Mouse (Mus musculus) CH12F3 (cell line): ENCODE results near the gene Hsf5.

Source experiments
- in situ Hi-C: fragments of 300-500 bp; cut with MboI; formaldehyde crosslinking; loops from 2 replicates; pipeline ENCODE4 v1.14.3; 2020; ENCODE audit warnings: low sequenced_read_pairs

Hsf5 gene

GRCm38 (mm10) chr11:87589605-87590004 is 27.4 kb upstream of the Hsf5 start:
- in situ Hi-C loops, result no loop called here

- in situ Hi-C loops, result no loop called here
These were observed 26.0 kb upstream of the Hsf5 start for GRCm38 (mm10) chr11:87590841-87591525.

GRCm38 (mm10) chr11:87591526-87592353 is 25.2 kb upstream of the Hsf5 start, which contains the start of gene Mtmr4:
Gene Mtmr4 (plus strand): TSS chr11:87592162.
- in situ Hi-C loops, result no loop called here

- in situ Hi-C loops, result no loop called here
These were observed 24.6 kb upstream of the Hsf5 start for GRCm38 (mm10) chr11:87592354-87592695.

GRCm38 (mm10) chr11:87592713-87593598 is 24.0 kb upstream of the Hsf5 start:
- in situ Hi-C loops, result no loop called here

- in situ Hi-C loops, result no loop called here
These were observed 21.6 kb upstream of the Hsf5 start for GRCm38 (mm10) chr11:87595327-87595841.

- in situ Hi-C loops, result no loop called here
These were observed 21.0 kb upstream of the Hsf5 start for GRCm38 (mm10) chr11:87595976-87596375.

- in situ Hi-C loops, result no loop called here
These were observed 20.5 kb upstream of the Hsf5 start for GRCm38 (mm10) chr11:87596492-87596891.

- in situ Hi-C loops, result no loop called here
These were observed 19.9 kb upstream of the Hsf5 start for GRCm38 (mm10) chr11:87597061-87597460.

GRCm38 (mm10) chr11:87599395-87600089 is 17.4 kb upstream of the Hsf5 start:
- in situ Hi-C loops, result no loop called here

- in situ Hi-C loops, result no loop called here
These were observed 16.6 kb upstream of the Hsf5 start for GRCm38 (mm10) chr11:87600322-87600853.

GRCm38 (mm10) chr11:87602234-87602633 is 14.7 kb upstream of the Hsf5 start:
- in situ Hi-C loops, result no loop called here

GRCm38 (mm10) chr11:87603571-87603970 is 13.4 kb upstream of the Hsf5 start:
- in situ Hi-C loops, result no loop called here

GRCm38 (mm10) chr11:87609264-87609663 is 7.7 kb upstream of the Hsf5 start:
- in situ Hi-C loops, result no loop called here

GRCm38 (mm10) chr11:87611547-87611946 is 5.4 kb upstream of the Hsf5 start:
- in situ Hi-C loops, result no loop called here

- in situ Hi-C loops, result no loop called here
These were observed 3.0 kb upstream of the Hsf5 start for GRCm38 (mm10) chr11:87613972-87614371.

GRCm38 (mm10) chr11:87615551-87615950 is 1.4 kb upstream of the Hsf5 start:
- in situ Hi-C loops, result no loop called here

- in situ Hi-C loops, result no loop called here
These were observed 1.0 kb upstream of the Hsf5 start for GRCm38 (mm10) chr11:87615952-87616351.

- in situ Hi-C loops, result no loop called here
These were observed 642 bp downstream of the Hsf5 start for GRCm38 (mm10) chr11:87617606-87618005.

- in situ Hi-C loops, result no loop called here
These were observed 6.2 kb downstream of the Hsf5 start for GRCm38 (mm10) chr11:87623160-87623559.
